Mouse (Mus musculus) c-Kit-negative CD71-positive TER-119-positive erythroid progenitor cells, embryonic 14.5 days (primary cell): ENCODE measurements around the gene Gm28043.
"Not testable (repeated sequence)": the region's sequence is repeated elsewhere in the genome, so short reads cannot be mapped to it uniquely, and the experiment has no call there.

Experiments
- DNase-seq: peaks from one replicate; pipeline ENCODE4 v3.0.0-alpha.2; 2013; ENCODE audit warnings: low read depth, low spot score

Gm28043 gene

GRCm38 (mm10) chr17:29614115-29615023 is at the start of gene Gm28043, which contains the start of gene Rnf8:
Gene Gm28043, plus strand, starts transcription at chr17:29614876.
Gene Rnf8, plus strand, starts transcription at chr17:29614790.
- peak; percentile 92 for DNase-seq

GRCm38 (mm10) chr17:29565521-29565920 is 49.2 kb upstream of the Gm28043 start:
- no peak for DNase-seq

GRCm38 (mm10) chr17:29568435-29568834 is 46.2 kb upstream of the Gm28043 start:
- no peak for DNase-seq

- no peak for DNase-seq
These were observed 44.8 kb upstream of the Gm28043 start for GRCm38 (mm10) chr17:29569831-29570230.

GRCm38 (mm10) chr17:29579579-29580126 is 35.0 kb upstream of the Gm28043 start:
- no peak for DNase-seq

- no peak for DNase-seq
These were observed 31.1 kb upstream of the Gm28043 start for GRCm38 (mm10) chr17:29583569-29583968.

GRCm38 (mm10) chr17:29584306-29584705 is 30.4 kb upstream of the Gm28043 start:
- DNase-seq, result no peak

- no peak for DNase-seq
These were observed 29.9 kb upstream of the Gm28043 start for GRCm38 (mm10) chr17:29584737-29585136.

GRCm38 (mm10) chr17:29585446-29585845 is 29.2 kb upstream of the Gm28043 start:
- DNase-seq, result no peak

GRCm38 (mm10) chr17:29586921-29587320 is 27.8 kb upstream of the Gm28043 start:
- DNase-seq, result no peak

- DNase-seq, result no peak
These were observed 25.3 kb upstream of the Gm28043 start for GRCm38 (mm10) chr17:29589221-29589898.

- no peak for DNase-seq
These were observed 18.5 kb upstream of the Gm28043 start for GRCm38 (mm10) chr17:29595891-29596770.

GRCm38 (mm10) chr17:29596771-29597132 is 17.9 kb upstream of the Gm28043 start:
- no peak for DNase-seq

- DNase-seq, result no peak
These were observed 15.6 kb upstream of the Gm28043 start for GRCm38 (mm10) chr17:29599051-29599450.

- DNase-seq, result no peak
These were observed 15.1 kb upstream of the Gm28043 start for GRCm38 (mm10) chr17:29599537-29599936.

GRCm38 (mm10) chr17:29601391-29601790 is 13.3 kb upstream of the Gm28043 start:
- DNase-seq, result no peak

GRCm38 (mm10) chr17:29603283-29603682 is 11.4 kb upstream of the Gm28043 start:
- DNase-seq, result peak; percentile 59

GRCm38 (mm10) chr17:29613453-29613852 is 1.2 kb upstream of the Gm28043 start:
- not testable (repeated sequence) for DNase-seq

- peak; percentile 46 for DNase-seq
These were observed 412 bp downstream of the Gm28043 start for GRCm38 (mm10) chr17:29615024-29615551.

GRCm38 (mm10) chr17:29615616-29616015 is 940 bp downstream of the Gm28043 start:
- DNase-seq, result no peak

GRCm38 (mm10) chr17:29619231-29619630 is 4.6 kb downstream of the Gm28043 start:
- no peak for DNase-seq
